Mouse (Mus musculus): ENCODE data around the gene Pigv. TPM values are rescaled to one million over a fixed set of nuclear protein-coding genes. Genes with fewer than 3 reads are reported as not detected.

Gene Pigv
- total and polyA plus RNA-seq, 3 experiments, result 7.9 to 12.0 TPM; not detected in 1

GRCm38 (mm10) chr4:133666199-133666598 is 6.2 kb downstream of the Pigv start:
- peaks cover 4 to 25% of the 10 kb centered on the region in 2 experiments for H3K4me1 ChIP-seq (ENCODE audit: control insufficient read depth in 1 of 2, insufficient read depth in 2 of 2, low read length in 2 of 2)
- TF ChIP-seq ETS1 (IDR thresholded peaks at IDR 0.05; ENCODE audit: low read depth, low read length) (peak; percentile 26; the same call in 1 of the 2 replicates), TCF12 (IDR thresholded peaks at IDR 0.05; ENCODE audit: low read depth, low read length) (peak; percentile 47; the same call in 1 of the 2 replicates), TAL1 (IDR thresholded peaks at IDR 0.05; ENCODE audit: low read length) (peak; percentile 68), EP300 (IDR thresholded peaks at IDR 0.05; ENCODE audit: low read depth in 1 of 2, low read length in 2 of 2) (peak in 1 of 2 experiments; percentile 43; a peak in 1 of 4 replicates), ELF1 (IDR thresholded peaks at IDR 0.05; ENCODE audit: low read depth, low read length) (peak; percentile 26; the same call in 1 of the 2 replicates), CTCF (IDR thresholded peaks at IDR 0.05 in 2 of 3, conservative IDR thresholded peaks at IDR 0.05 in 1 of 3; ENCODE audit: control insufficient read depth in 1 of 3, insufficient read depth in 1 of 3, low read depth in 2 of 3, low read length in 3 of 3, poor library complexity in 1 of 3, severe bottlenecking in 1 of 3) (no peak), KAT2A (conservative IDR thresholded peaks at IDR 0.05; ENCODE audit: low read depth, low read length) (no peak)
- peak overlapping the region; percentile 15 for H3K27ac ChIP-seq (ENCODE audit: control insufficient read depth, low read depth, low read length)
- no peaks in the 10 kb centered on the region for H3K27me3 ChIP-seq (ENCODE audit: control insufficient read depth in 1 of 2, insufficient read depth in 2 of 2, low read length in 2 of 2)
- peaks cover 0 to 18% of the 10 kb centered on the region in 2 experiments; a peak in 3 of 4 replicates for H3K36me3 ChIP-seq (ENCODE audit: control insufficient read depth in 1 of 2, insufficient read depth in 2 of 2, low read length in 2 of 2)
- no peaks in the 10 kb centered on the region; the same call in 1 of the 2 replicates for H3K79me2 ChIP-seq (ENCODE audit: control insufficient read depth, insufficient read depth, low read length, poor library complexity)
- no peak overlapping the region for H3K4me3 ChIP-seq (ENCODE audit: control insufficient read depth in 1 of 2, insufficient read depth in 1 of 2, low read depth in 2 of 2, low read length in 2 of 2)
- peak; percentile 80 for DNase-seq (ENCODE audit: low read depth, low spot score)
- peak overlapping the region; percentile 13 for H3K9ac ChIP-seq (ENCODE audit: control insufficient read depth, low read depth, low read length, poor library complexity, severe bottlenecking)
- H3K9me3 ChIP-seq (replicated peaks; ENCODE audit: insufficient read depth, low read length), result no peaks in the 10 kb centered on the region

- H3K9me3 ChIP-seq (replicated peaks; ENCODE audit: insufficient read depth, low read length), result no peaks in the 10 kb centered on the region
- no peaks in the 10 kb centered on the region for H3K27me3 ChIP-seq (ENCODE audit: control insufficient read depth in 1 of 2, insufficient read depth in 2 of 2, low read length in 2 of 2)
- no peaks in the 10 kb centered on the region; the same call in 1 of the 2 replicates for H3K79me2 ChIP-seq (ENCODE audit: control insufficient read depth, insufficient read depth, low read length, poor library complexity)
- DNase-seq (ENCODE audit: low read depth, low spot score), result no peak
- peaks cover 4 to 26% of the 10 kb centered on the region in 2 experiments; a peak in 3 of 4 replicates for H3K4me1 ChIP-seq (ENCODE audit: control insufficient read depth in 1 of 2, insufficient read depth in 2 of 2, low read length in 2 of 2)
- peaks cover 0 to 14% of the 10 kb centered on the region in 2 experiments; a peak in 3 of 4 replicates for H3K36me3 ChIP-seq (ENCODE audit: control insufficient read depth in 1 of 2, insufficient read depth in 2 of 2, low read length in 2 of 2)
- H3K9ac ChIP-seq (ENCODE audit: control insufficient read depth, low read depth, low read length, poor library complexity, severe bottlenecking), result no peak overlapping the region
- TF ChIP-seq HCFC1 (IDR thresholded peaks at IDR 0.05; ENCODE audit: low read depth, low read length) (no peak), NELFE (IDR thresholded peaks at IDR 0.05; ENCODE audit: low read depth, low read length) (no peak), CHD1 (IDR thresholded peaks at IDR 0.05; ENCODE audit: low read depth, low read length) (no peak), ETS1 (IDR thresholded peaks at IDR 0.05; ENCODE audit: low read depth, low read length) (no peak), RCOR1 (IDR thresholded peaks at IDR 0.05; ENCODE audit: low read depth, low read length) (no peak), MYC (IDR thresholded peaks at IDR 0.05; ENCODE audit: low read depth, low read length) (no peak), MEF2A (IDR thresholded peaks at IDR 0.05; ENCODE audit: extremely low read depth, insufficient replicate concordance, low read depth, low read length, poor library complexity, severe bottlenecking) (no peak), TAL1 (IDR thresholded peaks at IDR 0.05; ENCODE audit: low read length) (no peak)
- no peak overlapping the region for H3K27ac ChIP-seq (ENCODE audit: control insufficient read depth, low read depth, low read length)
- H3K4me3 ChIP-seq (ENCODE audit: control insufficient read depth in 1 of 2, insufficient read depth in 1 of 2, low read depth in 2 of 2, low read length in 2 of 2), result no peak overlapping the region
Measured at GRCm38 (mm10) chr4:133665118-133665517, 7.3 kb downstream of the Pigv start.

DNA sequence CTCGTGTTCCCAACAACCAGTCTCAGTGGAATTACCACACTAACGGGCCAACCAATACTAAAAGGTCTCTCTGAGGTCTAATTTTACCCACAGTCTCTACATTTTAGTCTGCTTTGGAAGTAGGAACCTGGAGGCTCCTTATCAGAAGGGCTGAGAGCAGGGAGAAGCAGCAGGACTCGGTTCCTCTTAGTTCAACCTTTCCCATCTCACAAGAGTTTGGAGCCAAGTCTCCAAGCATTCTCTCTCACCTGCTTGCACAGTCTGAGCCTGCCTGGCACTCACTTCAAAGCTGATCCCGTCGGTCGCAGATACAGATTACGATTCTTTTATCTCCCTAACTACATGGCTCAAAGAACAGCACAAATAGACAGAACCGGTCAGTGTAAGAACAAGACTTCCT is 9.5 kb downstream of the Pigv start:
- no peak overlapping the region for H3K9ac ChIP-seq (ENCODE audit: control insufficient read depth, low read depth, low read length, poor library complexity, severe bottlenecking)
- no peaks in the 10 kb centered on the region for H3K27me3 ChIP-seq (ENCODE audit: control insufficient read depth in 1 of 2, insufficient read depth in 2 of 2, low read length in 2 of 2)
- no peaks in the 10 kb centered on the region; the same call in 1 of the 2 replicates for H3K79me2 ChIP-seq (ENCODE audit: control insufficient read depth, insufficient read depth, low read length, poor library complexity)
- DNase-seq (ENCODE audit: low read depth, low spot score), result no peak
- peaks cover 4 to 25% of the 10 kb centered on the region in 2 experiments for H3K4me1 ChIP-seq (ENCODE audit: control insufficient read depth in 1 of 2, insufficient read depth in 2 of 2, low read length in 2 of 2)
- H3K4me3 ChIP-seq (ENCODE audit: control insufficient read depth in 1 of 2, insufficient read depth in 1 of 2, low read depth in 2 of 2, low read length in 2 of 2), result no peak overlapping the region
- H3K36me3 ChIP-seq (ENCODE audit: control insufficient read depth in 1 of 2, insufficient read depth in 2 of 2, low read length in 2 of 2), result peaks cover 0 to 9% of the 10 kb centered on the region in 2 experiments; a peak in 3 of 4 replicates
- no peaks in the 10 kb centered on the region for H3K9me3 ChIP-seq (replicated peaks; ENCODE audit: insufficient read depth, low read length)
- TF ChIP-seq UBTF (IDR thresholded peaks at IDR 0.05; ENCODE audit: borderline replicate concordance, insufficient read depth, low read depth, low read length), result peak; percentile 94; the same call in 1 of the 2 replicates
- TF ChIP-seq TBP (IDR thresholded peaks at IDR 0.05; ENCODE audit: low read depth, low read length), result peak; percentile 96
- no peak for TF ChIP-seq MAX (IDR thresholded peaks at IDR 0.05; ENCODE audit: low read length)
- no peak for TF ChIP-seq ZC3H11A (IDR thresholded peaks at IDR 0.05; ENCODE audit: low read depth, low read length)
- H3K27ac ChIP-seq (ENCODE audit: control insufficient read depth, low read depth, low read length), result no peak overlapping the region
